Mouse (Mus musculus) hindbrain, embryonic 10.5 days (tissue): ENCODE measurements at regions not wholly inside any gene's neighbourhood (a gene's known extent, or its start where the extent isn't known, plus 50 kb on each side); places are given as distances from the start of the nearest gene placed in this dataset.

Experiments
- DNase-seq: peaks from one replicate; pipeline ENCODE4 v3.0.0-alpha.2; 2017; ENCODE audit warnings: low spot score
- H3K27ac ChIP-seq: fragments of 300-500 bp; sonication (generic); 2 replicates; pipeline ENCODE4 v1.5.1; 2016; ENCODE audit warnings: mild to moderate bottlenecking, moderate library complexity
- H3K27me3 ChIP-seq: fragments of 300-500 bp; sonication (generic); 2 replicates; pipeline ENCODE4 v1.6.1; 2016; ENCODE audit warnings: mild to moderate bottlenecking; ENCODE audit not compliant: poor library complexity, insufficient read depth, severe bottlenecking
- H3K36me3 ChIP-seq: fragments of 300-500 bp; sonication (generic); 2 replicates; pipeline ENCODE4 v1.6.1; 2016; ENCODE audit warnings: mild to moderate bottlenecking, moderate library complexity
- H3K4me1 ChIP-seq: fragments of 300-500 bp; sonication (generic); replicated peaks from 2 replicates; pipeline ENCODE4 v1.6.1; 2016; ENCODE audit warnings: mild to moderate bottlenecking
- H3K4me3 ChIP-seq: fragments of 300-500 bp; sonication (generic); 2 replicates; pipeline ENCODE4 v1.5.1; 2016; ENCODE audit warnings: mild to moderate bottlenecking, moderate library complexity
- H3K9me3 ChIP-seq: fragments of 300-500 bp; sonication (generic); 2 replicates; pipeline ENCODE4 v1.6.1; 2016; ENCODE audit warnings: mild to moderate bottlenecking, moderate library complexity
- WGBS: fragments of 180-500 bp; shearing (Covaris S2); methylation state at CpG from one replicate; pipeline ENCODE4 v1.1.7; 2016; 5-methylcytosine and 5-hydroxymethylcytosine counted together

DNA sequence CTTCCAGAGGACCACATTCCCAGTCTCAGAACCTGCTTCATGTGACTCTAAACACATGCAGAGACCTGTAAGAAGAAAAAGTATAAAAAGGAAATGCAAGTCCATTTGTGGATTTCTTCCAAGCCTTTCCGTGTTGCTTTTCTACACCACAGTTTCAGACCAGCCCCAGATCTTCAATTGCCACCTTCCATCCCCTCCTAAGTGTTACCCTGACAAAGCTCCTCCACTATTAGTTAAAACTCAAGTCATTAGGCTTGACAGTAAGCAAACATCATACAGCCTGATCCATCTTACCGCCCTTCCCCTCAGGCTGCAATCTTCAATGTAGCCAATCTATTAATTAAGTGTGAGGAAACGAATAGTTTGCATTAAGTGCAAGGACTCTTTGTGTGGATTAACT is 1016.1 kb downstream of the Ttll7 start:
- Histone ChIP-seq H3K27me3 (no peaks in the 10 kb centered on the region), H3K27ac (no peak overlapping the region), H3K9me3 (no peaks in the 10 kb centered on the region), H3K4me1 (no peaks in the 10 kb centered on the region), H3K36me3 (no peaks in the 10 kb centered on the region), H3K4me3 (no peak overlapping the region)
- no peak for DNase-seq
- WGBS = 82% methylated on average over 3 of the region's 3 CpGs

GRCm38 (mm10) chr3:147853346-147853745 is 1001.2 kb downstream of the Ttll7 start:
- Histone ChIP-seq H3K27me3 (no peaks in the 10 kb centered on the region), H3K4me1 (no peaks in the 10 kb centered on the region), H3K27ac (no peak overlapping the region), H3K36me3 (no peaks in the 10 kb centered on the region), H3K4me3 (no peak overlapping the region), H3K9me3 (no peaks in the 10 kb centered on the region)
- no peak for DNase-seq
- WGBS = 87% methylated on average over 4 of the region's 4 CpGs

GRCm38 (mm10) chr3:147852830-147853229 is 1000.7 kb downstream of the Ttll7 start:
- H3K4me1 ChIP-seq = no peaks in the 10 kb centered on the region
- H3K27me3 ChIP-seq = no peaks in the 10 kb centered on the region
- H3K4me3 ChIP-seq = no peak overlapping the region
- no peak for DNase-seq
- no peak overlapping the region for H3K27ac ChIP-seq
- H3K9me3 ChIP-seq = no peaks in the 10 kb centered on the region
- H3K36me3 ChIP-seq = no peaks in the 10 kb centered on the region
- 79% methylated on average over 2 of the region's 2 CpGs for WGBS

GRCm38 (mm10) chr3:147841357-147841756 is 989.2 kb downstream of the Ttll7 start:
- Histone ChIP-seq H3K9me3 (no peaks in the 10 kb centered on the region), H3K36me3 (no peaks in the 10 kb centered on the region), H3K27ac (no peak overlapping the region), H3K27me3 (no peaks in the 10 kb centered on the region), H3K4me1 (no peaks in the 10 kb centered on the region), H3K4me3 (no peak overlapping the region)
- DNase-seq = no peak
- 84% methylated on average over 3 of the region's 3 CpGs for WGBS

- H3K4me1 ChIP-seq = no peaks in the 10 kb centered on the region
- no peaks in the 10 kb centered on the region for H3K36me3 ChIP-seq
- no peaks in the 10 kb centered on the region for H3K27me3 ChIP-seq
- WGBS = 89% methylated on average over 4 of the region's 4 CpGs
- no peak for DNase-seq
- no peak overlapping the region for H3K4me3 ChIP-seq
- no peaks in the 10 kb centered on the region for H3K9me3 ChIP-seq
- no peak overlapping the region for H3K27ac ChIP-seq
These were observed 986.6 kb downstream of the Ttll7 start for GRCm38 (mm10) chr3:147838816-147839215.

GRCm38 (mm10) chr3:147835716-147836115 is 983.5 kb downstream of the Ttll7 start:
- no peaks in the 10 kb centered on the region for H3K27me3 ChIP-seq
- 62% methylated on average over 2 of the region's 2 CpGs for WGBS
- no peaks in the 10 kb centered on the region for H3K9me3 ChIP-seq
- H3K27ac ChIP-seq = no peak overlapping the region
- DNase-seq = no peak
- H3K4me1 ChIP-seq = no peaks in the 10 kb centered on the region
- H3K36me3 ChIP-seq = no peaks in the 10 kb centered on the region
- H3K4me3 ChIP-seq = no peak overlapping the region

DNA sequence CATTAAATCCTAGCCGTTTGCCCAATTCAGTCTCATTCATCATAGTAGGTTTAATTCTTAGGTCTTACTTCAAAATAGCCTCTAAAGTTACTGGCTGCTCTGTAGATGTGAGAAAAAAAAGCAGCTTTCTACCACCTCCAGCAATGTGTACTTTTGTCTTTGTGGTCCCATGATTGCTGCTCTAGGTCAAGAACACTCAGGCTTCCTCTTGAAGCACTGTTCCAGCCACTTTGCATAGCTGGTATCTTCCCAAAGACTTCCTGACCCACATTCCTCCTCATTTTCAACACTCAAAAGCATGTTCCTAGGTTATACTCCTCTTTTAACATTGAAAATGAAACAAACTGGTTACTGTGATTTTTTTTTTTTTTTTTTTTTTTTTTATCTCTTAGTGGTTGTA is 973.2 kb downstream of the Ttll7 start:
- 95% methylated on average over 1 of the region's 1 CpGs for WGBS
- H3K4me3 ChIP-seq = no peak overlapping the region
- no peaks in the 10 kb centered on the region for H3K4me1 ChIP-seq
- DNase-seq = no peak
- H3K36me3 ChIP-seq = no peaks in the 10 kb centered on the region
- no peaks in the 10 kb centered on the region for H3K27me3 ChIP-seq
- no peak overlapping the region for H3K27ac ChIP-seq
- peaks cover 3% of the 10 kb centered on the region; the same call in 1 of the 2 replicates for H3K9me3 ChIP-seq

- Histone ChIP-seq H3K4me3 (no peak overlapping the region), H3K36me3 (no peaks in the 10 kb centered on the region), H3K9me3 (peaks cover 3% of the 10 kb centered on the region; the same call in 1 of the 2 replicates), H3K4me1 (no peaks in the 10 kb centered on the region), H3K27me3 (no peaks in the 10 kb centered on the region), H3K27ac (no peak overlapping the region)
- DNase-seq = no peak
These were observed 972.3 kb downstream of the Ttll7 start for GRCm38 (mm10) chr3:147824451-147824850.

DNA sequence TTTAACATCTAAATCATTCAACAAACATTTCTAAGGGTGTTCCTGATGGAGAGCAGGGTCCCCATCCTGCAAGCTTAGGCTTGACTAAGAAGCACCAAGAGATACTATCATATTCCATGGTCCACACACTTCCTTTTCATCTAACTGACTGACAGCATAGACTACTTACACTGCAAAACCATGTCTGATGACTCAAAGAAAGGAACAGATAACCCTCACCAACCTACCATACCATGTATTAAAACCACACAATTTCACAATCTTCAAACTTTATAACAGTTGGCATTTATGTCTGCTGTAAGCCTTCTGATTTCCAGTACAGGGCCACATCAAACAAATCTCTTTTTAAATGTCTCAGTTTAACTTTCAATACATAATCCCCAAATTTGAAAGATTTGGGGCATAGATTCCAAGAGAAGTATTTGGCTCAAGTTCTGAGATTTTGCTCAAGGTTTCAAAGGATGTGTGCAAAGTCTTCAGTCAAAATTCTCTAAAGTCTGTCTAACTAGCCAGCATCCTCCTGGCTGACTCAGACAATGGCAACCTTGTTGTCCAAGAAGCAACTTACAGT is 962.0 kb downstream of the Ttll7 start:
- DNase-seq = no peak
- no peak overlapping the region for H3K27ac ChIP-seq
- no peaks in the 10 kb centered on the region for H3K9me3 ChIP-seq
- H3K4me3 ChIP-seq = no peak overlapping the region
- H3K4me1 ChIP-seq = no peaks in the 10 kb centered on the region
- no peaks in the 10 kb centered on the region for H3K36me3 ChIP-seq
- H3K27me3 ChIP-seq = no peaks in the 10 kb centered on the region

DNA sequence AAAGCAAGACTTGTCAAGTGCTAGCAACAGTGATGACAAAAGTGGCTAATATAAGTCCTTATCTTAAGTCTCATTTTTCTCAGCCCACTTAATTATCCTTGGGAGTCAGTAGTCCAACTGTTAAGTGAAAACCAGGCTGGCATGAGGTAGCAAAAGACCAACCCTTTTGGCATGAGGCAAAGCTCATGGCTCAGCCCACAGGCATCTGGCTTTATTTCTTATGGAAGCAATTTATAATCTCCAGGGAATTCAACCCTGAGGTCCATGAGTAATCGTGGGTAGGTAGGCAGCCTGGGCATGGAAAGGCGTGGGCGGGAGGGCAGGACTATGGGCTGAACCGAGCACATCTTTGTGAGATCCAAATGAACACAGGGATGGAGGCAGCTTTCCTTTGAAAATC is 950.4 kb downstream of the Ttll7 start:
- H3K9me3 ChIP-seq = no peaks in the 10 kb centered on the region
- no peak for DNase-seq
- H3K36me3 ChIP-seq = no peaks in the 10 kb centered on the region
- WGBS = 69% methylated on average over 4 of the region's 4 CpGs
- H3K4me1 ChIP-seq = peaks cover 3% of the 10 kb centered on the region
- H3K27ac ChIP-seq = no peak overlapping the region
- H3K27me3 ChIP-seq = no peaks in the 10 kb centered on the region
- no peak overlapping the region for H3K4me3 ChIP-seq

DNA sequence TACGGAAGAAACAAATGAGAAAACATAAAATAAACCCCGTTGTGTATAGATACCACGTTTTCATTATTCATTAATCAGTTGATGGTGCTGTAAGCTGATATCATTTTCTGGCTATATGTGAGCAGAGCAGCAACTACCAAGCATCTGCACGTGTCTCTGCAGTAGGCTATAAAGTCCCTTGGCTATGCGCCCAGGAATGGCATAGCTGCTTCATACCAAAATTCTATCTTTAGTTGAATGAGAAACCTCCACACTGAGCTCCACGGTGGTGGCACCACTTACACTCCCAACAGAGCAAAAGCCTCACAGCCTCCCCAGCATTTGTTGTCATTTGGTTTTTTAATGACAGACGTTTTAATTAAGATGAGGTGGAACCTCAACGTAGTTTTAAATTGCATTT is 944.4 kb downstream of the Ttll7 start:
- no peaks in the 10 kb centered on the region for H3K4me1 ChIP-seq

DNA sequence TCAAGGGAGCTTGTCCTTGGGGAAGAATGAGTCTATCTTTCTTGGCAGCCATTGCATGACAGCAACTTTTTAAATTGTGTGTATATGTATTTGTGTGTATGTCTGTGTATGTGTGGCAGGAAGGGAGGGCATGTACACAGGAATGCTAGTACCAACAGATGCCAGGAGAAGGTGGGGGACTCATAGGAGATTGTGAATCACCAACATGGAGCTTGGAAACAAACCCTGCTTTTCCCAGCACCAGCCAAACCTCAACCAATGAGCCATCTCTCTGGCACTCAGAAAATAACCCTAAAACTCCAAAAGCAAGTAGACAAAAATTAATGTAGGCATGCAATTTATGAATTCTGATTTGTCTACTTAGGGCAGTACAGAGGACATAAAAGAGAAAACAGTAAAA is 942.9 kb downstream of the Ttll7 start:
- Histone ChIP-seq H3K9me3 (no peaks in the 10 kb centered on the region), H3K36me3 (no peaks in the 10 kb centered on the region), H3K4me1 (no peaks in the 10 kb centered on the region), H3K4me3 (no peak overlapping the region), H3K27me3 (no peaks in the 10 kb centered on the region), H3K27ac (no peak overlapping the region)
- DNase-seq = no peak

More for the DNA sequence above, 944.4 kb downstream of the Ttll7 start:
- no peaks in the 10 kb centered on the region for H3K9me3 ChIP-seq
- H3K27ac ChIP-seq = no peak overlapping the region
- no peaks in the 10 kb centered on the region for H3K27me3 ChIP-seq
- WGBS = 84% methylated on average over 8 of the region's 8 CpGs
- DNase-seq = no peak
- H3K4me3 ChIP-seq = no peak overlapping the region
- no peaks in the 10 kb centered on the region for H3K36me3 ChIP-seq

- Histone ChIP-seq H3K27me3 (no peaks in the 10 kb centered on the region), H3K27ac (no peak overlapping the region), H3K9me3 (no peaks in the 10 kb centered on the region), H3K36me3 (no peaks in the 10 kb centered on the region), H3K4me3 (no peak overlapping the region), H3K4me1 (no peaks in the 10 kb centered on the region)
- 82% methylated on average over 2 of the region's 2 CpGs for WGBS
- DNase-seq = no peak
These were observed 934.4 kb downstream of the Ttll7 start for GRCm38 (mm10) chr3:147786555-147786954.

DNA sequence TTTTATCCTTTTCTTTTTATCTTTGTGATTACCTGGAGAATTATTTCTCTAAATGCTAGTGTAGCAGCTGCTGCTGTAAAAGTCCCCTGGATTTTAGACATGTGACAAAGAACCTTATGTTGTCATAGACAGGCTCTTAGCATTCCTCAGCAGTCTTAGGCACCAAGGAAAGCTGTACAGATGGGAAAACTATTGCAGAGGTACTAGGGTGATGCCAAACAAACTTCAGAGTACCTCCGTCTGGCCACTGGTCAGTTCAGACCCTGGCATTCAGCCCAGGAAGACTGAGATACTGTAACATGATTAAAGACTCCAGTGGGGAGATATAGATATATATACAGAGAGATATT is 898.6 kb downstream of the Ttll7 start:
- DNase-seq = no peak
- no peak overlapping the region for H3K4me3 ChIP-seq
- WGBS = 73% methylated on average over 1 of the region's 1 CpGs
- no peaks in the 10 kb centered on the region for H3K27me3 ChIP-seq
- peaks cover 14% of the 10 kb centered on the region for H3K4me1 ChIP-seq
- no peak overlapping the region for H3K27ac ChIP-seq
- no peaks in the 10 kb centered on the region for H3K9me3 ChIP-seq
- H3K36me3 ChIP-seq = no peaks in the 10 kb centered on the region
